Mouse (Mus musculus): ENCODE measurements at regions not wholly inside any gene's neighbourhood (a gene's known extent, or its start where the extent isn't known, plus 50 kb on each side); places are given as distances from the start of the nearest gene placed in this dataset.

DNA sequence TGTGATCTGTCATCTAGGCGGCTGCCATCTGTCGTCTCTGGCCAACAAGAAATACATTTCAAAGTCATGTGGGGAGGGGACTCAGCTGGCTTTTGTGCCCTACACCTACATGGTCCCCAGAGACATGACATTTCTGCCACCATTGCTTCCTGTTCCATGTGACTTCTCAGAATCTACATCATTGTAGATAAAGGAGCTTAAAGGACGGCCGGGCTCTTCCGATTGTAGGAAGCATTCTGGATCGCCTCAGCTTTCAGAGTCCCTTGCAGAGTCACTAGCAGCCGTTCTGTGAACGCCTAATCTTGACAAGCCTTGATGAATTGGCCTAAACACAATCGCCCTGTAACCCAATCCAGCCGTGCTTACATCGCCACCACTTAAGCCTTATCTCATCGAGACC is 587.6 kb downstream of the Vrk1 start:
- DNase-seq: no peak

DNA sequence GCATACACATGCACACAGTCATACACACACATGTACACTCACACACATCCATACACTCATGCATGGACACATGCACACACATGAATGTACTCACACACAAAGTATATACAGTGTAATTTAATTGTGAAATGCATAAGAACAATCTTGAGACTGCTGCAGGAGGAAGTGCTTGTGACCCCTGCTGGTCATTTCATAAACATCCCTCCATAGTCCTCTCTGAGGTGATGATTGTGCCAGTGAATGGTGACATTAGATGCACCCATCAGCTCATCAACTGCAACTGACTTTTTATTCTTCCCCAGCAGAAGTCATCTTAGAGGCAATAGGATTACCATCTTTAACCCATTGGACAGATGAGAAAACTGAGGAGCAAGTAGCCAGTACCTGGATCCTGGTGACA is 597.2 kb downstream of the Vrk1 start:
- DNase-seq: no peak

DNA sequence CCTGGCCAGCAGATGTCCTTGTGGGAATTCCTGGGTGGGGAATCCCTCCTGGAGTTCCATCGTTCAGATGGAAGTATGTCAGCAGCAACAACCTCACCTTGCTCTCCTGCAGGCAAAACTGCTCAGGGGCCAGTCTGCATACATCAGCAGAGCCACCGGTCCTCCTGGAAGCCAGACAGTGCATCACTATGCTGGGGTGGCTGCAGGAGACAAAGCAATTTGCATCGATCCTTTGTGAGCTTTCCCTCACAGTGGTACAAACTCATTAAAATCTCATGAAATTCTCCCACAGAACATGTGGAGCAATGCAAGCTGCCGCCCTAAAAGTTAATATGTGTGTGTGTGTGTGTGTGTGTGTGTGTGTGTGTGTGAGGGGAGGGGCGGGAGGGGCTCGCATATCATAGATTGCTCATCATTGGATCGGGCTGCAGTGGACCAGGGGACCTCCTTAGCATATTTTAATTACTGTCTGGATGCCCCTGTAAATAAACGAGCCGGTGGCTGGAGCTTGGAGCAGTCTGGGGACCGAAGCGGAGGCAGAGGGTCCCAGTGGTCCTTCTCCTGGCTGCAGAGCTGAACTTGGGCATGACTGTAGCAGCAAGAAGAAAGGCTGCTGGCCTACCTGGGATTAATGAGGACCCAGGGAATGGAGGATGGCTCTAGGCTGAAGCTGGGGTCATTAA is 597.8 kb downstream of the Vrk1 start:
- no peak for DNase-seq

DNA sequence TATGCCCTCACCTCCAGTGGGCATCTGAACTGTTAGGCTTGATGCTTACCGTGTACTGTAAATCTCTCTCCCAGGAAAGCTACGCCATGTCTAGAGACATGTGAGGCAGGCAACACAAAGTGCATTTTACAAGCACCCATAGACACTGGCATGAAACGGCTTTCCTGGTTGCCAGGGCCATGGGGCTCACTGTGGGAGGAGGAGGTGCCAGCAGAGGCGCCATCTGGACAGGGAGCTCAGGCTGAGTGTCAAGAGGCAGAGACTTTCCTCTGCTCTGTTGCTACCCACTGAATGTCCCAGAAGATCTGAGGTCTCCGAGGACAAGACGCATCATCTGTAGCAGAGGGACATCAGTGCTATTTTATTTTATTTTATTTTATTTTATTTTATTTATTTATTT is 608.7 kb downstream of the Vrk1 start:
- DNase-seq: no peak

DNA sequence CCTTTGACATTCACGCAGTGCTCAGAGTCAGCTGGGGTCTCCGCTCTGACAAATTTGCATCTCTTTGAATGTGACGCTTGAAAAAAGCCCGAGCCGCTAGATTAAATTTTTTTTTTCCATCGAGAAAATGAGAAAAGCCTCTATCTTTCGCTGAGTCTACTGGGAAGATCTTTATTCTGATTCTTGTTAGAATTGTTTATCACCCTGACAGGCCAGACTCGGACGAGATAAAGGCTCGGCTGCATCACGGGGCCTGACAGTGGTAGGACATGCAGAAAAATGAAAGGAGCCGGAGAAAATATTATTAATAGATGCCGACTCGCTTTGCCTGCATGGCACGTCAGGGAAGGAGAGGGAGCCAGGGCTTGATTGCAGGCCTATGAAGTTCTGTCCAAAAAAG is 616.8 kb downstream of the Vrk1 start:
- no peak for DNase-seq

DNA sequence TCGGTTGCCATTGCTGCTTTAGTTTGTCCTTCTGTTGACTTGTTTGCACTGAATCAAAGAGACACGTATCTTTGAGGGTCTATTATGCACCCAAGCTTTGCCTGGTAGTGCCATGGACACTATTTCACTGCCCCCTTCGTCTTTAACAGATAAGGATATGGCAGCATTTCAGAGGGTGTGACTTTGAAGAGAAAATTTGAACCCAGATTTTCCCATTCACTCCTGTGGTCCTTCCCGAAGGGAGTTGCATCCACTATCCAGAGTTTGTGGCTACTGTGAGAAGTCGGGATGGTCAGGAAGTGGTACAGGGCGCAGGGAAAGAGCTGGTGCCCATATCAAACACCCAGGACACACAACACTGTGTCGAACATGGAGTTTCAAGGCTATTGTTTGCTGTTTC is 622.5 kb downstream of the Vrk1 start:
- no peak for DNase-seq

DNA sequence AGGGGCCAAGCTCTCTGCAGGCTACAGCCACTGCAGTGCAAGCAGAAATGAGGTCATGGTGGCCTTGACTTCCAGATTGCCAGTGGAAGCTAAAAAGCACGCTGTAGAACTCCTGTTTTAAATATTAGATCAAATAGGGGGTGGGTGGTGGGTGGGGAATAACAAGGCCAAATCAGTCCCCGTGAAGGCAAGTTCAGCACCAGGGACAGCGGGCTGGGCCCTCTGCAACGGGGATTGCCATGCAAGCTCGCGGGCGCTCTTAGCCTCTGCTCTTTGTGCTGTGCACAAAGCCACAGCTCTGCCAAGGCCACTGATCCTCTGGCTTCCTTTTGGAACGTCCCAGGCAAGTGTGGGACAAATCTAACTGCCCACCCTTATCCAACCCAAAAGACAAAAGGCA is 623.1 kb downstream of the Vrk1 start:
- peak; percentile 9 for DNase-seq

DNA sequence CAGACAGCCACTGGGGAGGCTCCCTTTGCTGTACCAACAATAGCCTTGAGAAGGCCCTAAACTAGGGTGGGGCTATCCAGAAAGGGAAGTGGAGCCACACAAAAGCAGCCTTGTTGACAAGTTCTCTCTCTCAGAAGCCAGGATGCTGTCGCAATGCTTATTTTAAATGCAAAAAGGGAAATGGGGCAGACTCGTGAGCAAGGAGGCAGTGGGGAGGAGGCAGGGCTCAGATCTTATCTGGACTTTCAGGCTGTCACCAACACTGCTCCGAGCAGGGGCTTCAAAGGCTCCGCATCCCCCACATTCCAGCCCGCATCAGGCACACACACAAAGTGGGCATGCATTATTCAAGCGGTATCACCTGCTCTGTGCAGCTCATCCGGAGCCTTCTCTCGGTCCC is 648.3 kb downstream of the Vrk1 start:
- no peak for DNase-seq

DNA sequence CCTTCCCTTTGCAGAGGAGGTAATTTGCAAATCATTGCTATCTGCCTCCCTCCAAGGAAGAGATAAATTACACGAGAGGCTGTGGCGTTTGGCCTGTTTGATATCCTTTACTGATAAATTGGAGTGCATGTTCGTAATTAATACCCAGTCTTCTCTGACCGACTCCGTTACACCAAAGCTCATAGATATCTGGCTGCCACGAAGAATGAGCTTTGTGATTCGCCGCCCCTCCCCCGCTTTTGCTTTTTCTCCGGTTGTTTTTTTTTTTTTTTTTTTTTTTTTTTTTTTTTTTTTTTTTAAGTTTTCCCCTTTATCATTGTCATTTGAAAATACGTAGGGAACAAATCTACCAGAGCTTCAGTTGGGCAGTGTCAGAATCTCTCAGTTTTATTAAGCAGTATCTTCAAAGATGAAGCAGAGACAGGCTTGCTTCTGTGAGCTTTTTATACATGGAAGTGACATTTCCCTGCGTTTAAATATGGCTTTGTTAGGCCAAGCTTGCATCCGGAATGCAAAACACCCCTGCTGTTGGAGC is 663.3 kb downstream of the Vrk1 start:
- DNase-seq: no peak

DNA sequence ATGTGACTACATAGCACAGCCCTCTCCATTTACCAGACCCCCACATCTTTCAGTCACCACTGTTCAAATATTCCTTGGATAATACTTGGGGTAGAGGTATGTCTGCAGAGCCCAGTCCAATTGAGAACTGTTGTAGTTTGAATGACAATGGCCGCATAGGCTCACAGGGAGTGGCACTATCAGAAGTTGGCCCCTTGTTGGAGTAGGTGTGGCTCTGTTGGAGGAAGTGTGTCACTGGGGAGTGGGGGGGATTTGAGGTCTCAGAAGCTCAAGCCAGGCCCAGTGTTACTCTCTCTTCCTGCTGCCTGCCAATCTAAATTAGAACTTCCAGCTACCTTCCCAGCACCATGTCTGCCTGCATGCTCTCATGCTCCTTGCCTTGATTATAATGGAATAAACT is 664.7 kb downstream of the Vrk1 start:
- no peak for DNase-seq

DNA sequence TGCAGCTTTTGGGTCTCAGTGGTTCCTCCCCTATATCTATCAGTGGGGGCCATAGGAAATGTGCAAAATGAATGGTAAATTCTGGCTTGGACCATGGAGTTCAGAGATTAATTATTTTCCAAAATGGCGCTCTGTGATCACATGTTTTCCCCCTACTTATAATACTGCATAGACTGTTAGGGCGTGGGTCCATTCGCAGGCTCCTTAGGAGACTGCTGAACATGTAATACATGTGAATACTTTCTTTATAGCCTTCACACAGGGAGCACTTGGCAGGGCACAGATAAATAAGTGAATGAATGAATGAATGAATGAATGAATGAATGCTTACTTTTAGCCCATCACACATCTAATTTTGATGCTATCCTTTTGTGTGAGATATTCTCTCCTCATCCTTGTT is 666.1 kb downstream of the Vrk1 start:
- DNase-seq: no peak

DNA sequence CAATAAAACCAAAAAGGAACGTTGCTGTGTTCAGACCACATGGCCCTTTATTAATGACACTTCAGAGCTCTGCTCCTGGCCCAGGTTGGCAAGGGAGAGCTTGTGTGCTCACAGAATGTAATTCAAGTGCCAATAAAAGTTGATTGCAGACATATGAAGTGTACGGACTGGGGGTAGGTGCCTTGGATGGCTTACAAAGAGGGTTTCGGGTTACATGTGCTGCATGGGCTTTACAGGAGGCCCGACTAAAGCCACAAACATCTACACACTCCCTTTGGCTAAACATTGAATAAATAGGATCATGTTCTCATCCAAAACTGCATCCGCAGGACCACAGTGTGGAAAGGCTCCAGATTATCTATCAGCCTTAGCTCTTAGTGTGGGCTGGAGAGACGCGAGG is 666.5 kb downstream of the Vrk1 start:
- DNase-seq: no peak

DNA sequence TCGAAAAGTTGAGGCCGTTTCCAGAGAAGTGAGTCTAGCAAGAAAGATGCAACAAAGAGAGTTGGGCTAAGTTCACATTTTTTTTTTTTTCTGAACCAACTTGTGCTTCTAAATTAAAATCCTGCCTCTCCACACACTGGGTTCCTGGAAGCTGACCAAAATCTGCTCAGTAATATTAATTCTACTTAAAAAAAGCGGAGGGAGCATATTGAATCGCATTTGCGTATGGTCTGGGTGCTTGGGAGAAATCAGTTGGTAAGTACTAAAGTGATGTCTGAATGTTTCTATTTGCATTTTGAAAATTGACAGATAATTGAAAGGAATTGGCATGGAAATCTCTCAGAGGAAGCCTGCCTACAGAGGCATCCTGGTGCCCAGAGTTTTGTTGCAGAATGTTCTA is 676.0 kb downstream of the Vrk1 start:
- no peak for DNase-seq

DNA sequence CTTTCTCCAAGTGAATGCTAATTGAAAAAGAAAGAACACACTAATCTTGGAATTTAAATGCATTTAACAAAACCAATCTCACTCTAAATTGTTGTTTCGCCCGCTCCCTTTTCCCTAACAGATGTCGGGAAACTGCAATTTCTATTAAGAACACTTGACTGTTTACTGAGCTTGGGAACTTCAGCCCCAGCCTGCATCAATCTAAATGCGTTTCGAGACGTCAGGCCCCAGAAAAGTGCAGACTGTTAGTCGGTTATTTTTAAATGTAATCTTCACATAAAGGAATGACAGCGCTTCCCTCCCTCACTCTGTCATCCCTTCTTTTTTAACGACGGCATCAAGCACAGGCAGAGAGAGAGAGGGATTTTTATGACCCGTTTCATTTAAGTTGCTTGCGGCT is 677.7 kb downstream of the Vrk1 start:
- DNase-seq: no peak

DNA sequence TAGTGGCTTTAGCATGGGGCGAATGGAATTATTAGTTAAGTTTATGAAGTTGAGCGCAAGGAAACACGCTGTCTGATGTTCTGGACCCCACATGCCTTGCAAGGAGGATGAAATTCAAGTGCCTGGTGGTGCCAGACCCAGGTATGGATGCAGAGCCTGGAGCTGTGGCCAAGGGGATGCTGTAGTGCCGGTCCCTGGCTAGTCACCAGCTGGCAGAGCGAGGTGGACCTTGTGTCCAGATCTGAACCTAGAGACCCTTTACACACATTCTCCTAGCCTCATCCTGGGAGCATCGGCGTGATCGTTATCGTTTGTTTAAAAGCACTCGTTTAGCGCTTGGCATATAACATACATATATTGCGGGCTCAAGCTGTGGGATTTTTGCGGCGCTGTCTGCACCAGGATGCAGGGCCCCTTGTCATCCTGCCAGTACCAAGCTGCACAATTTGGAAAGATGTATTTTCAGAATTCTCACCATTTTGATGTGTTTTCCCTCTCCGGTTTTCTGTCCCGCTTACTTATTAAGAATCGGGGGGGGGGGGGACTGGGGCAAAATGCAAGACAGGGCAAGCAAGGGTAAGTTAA is 678.2 kb downstream of the Vrk1 start:
- DNase-seq: no peak

DNA sequence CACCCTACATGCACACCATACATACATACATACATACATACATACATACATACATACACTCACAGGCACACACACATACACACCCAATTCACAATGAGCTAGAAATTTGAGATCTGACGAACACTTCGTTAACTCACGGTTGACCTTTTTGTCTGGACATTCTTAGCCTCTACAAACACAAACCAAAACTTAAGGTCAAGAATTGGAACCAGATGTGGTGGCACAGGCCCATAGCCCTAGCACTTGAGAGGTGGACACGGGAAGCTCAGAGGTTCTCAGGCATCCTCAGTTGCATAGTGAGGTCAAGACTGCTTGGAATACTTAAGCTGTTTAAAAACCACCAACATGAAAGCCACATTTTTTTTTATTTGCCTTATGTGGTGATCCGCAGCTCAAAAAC is 692.9 kb downstream of the Vrk1 start:
- DNase-seq: no peak

DNA sequence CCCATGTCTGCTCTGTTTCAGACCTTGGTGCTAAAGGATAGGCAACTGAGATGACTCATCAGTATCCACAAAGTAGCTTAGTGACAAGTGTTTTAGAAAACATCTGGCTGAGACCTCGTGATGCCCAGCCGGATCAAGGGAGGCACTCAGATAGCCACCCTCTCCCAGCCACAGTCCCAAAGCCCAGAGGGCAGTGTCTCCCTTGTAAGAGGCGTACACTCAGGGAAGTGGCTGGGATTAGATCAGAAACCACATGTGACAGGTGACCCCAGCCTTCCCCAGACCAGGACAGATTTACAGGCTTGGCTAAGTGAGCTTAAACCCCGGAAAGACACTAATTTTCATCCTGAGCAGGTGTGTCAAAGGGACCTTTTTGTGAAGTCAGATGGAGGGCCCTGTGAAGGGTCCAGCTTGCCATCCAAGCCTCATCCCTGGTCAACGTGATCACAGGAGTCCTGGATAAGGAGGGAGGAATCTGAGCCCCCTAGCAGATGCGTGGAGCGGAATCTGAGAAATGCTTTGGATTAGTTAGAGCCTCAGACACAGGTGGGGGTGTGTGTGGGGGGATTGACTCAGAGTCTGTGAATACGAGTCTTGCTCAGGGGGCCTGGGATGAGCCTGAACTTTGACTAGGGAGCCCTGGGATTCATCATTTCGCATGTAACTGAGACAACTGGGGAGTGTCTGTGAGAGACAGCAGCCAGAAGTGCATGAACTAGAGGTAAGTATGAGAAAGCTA is 711.4 kb downstream of the Vrk1 start:
- no peak for DNase-seq

DNA sequence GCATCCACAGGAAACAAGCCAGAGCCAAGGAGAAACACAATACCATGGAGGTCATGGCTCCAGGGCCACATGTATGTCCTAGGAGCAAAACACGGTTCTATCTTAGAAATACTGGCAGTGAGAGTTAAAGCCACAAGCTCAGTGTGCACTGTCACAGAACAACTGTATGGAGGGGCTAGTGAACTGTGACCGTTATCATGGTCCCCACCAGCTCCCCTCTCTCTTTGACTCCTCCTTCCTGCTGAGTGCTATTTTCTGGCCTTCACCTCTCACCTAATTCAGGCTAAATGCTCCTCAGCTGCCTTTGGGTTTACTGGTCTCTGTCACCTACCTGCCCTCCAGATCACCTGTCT is 712.0 kb downstream of the Vrk1 start:
- DNase-seq: no peak

DNA sequence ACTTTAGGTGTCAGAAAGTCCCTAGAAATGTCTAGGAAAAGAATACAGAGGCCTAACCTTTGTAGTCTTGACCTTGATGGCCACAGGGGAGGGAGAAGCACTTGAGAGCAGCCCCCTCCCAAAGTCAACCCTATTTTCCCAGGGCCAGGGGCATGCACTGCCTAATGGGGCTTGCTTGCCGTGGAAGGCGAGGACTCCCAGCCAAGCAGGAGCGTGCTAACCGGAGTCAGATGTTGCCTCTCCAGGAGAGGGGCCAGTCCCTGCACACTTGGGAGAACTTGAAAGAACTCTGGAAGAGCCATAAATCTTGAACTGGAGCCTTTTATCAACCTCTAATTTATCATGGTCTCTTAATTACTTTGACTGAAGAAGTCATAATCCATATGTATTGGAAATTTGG is 712.7 kb downstream of the Vrk1 start:
- DNase-seq: no peak

DNA sequence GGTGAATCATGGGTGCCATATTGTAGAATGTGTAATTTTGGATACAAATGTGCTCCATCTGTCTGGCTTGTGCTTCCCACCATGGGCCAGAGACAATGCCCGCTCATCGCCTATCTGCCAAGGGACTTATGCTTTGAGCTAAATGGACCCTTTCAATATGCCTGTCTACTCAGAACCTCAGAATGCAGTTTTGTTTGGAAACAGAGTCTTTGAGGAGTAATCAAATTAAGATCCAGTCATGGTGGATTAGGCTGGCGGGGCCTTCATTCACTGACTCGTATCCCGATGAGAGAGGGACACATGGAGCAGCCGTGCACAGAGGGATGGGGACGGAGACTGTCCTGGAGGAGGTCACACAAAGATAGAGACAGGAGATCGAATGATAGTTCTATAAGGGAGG is 716.9 kb downstream of the Vrk1 start:
- no peak for DNase-seq

DNA sequence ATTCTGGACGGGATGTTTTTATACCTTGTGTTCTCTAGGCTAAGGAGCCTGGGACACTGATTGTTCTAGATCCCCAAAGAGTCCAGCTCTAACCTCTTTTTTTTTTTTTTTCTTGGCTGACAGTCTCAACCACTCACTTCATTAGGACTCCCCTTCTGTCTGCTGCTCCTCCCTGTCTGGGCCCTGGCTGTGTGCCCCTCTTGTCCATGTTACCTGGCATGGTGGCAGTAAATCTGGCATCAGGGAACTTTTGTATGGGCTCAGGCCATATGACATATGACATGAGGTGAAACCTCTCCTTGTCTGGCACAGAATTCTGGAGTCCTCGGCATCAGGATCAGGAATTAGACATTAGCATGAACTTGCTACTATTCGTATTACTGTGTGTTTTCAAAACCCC is 717.5 kb downstream of the Vrk1 start:
- no peak for DNase-seq

DNA sequence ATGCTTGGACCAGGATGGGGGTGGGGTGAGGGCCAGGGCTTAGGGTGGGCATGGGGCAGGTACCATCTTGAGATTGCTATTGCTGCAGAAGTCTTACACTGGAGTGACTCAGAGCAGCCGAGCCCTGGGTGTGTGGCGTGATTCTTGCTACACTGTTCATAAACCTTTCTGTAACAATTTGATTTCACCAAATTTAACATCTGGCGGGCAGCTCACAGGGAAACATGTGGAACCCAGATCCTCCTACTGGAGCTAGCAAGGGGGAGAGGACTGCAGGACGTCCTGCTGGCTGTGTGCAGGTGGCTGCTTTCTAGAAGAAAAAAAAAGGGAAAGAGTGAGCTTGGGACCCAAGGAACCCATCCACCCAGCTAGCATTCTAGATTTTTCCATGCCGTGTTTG is 719.7 kb downstream of the Vrk1 start:
- no peak for DNase-seq

DNA sequence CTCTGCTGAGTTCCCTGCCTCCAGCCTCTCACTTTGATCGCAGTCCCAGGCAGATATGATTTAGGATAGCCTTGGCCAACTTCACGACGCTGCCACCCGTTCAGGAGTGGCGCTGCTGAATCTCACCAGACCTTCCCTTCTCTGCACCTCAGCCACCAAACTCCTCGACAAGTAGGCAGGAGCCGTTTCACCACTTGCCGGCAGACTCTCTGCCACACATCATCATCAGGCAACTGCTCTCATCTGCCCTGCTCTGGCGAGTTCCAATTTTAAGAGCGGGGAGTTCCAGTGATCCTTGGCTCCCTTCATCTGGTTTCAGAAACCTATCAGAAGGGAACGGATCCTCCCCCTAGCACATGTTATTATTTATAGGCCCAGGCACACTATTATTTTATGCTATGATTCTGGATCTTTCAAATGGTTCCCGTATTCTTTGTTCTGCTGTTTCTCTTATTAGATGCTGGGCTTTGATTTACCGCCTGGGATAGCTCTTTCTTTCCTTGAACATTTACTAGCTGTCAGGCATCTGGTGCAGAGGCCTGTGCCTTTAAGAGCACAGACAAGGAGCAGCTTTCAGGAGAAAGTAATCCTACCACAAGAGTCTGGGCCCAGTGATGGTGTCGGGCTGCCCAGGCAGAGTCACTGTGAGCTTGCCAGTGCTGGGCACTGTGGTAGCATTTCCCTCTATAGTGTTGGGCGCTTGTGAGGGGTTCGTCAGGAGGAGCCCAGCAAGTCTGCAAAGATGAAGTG is 722.3 kb downstream of the Vrk1 start:
- DNase-seq: no peak

All from gastrocnemius, postnatal 10 days (tissue).